ENCODE assay signal across 9 mouse cellular contexts in genomic region chr10:24959043-24959916, GRCm38 (mm10). TPM values are rescaled to one million over a fixed set of nuclear protein-coding genes. Genes with fewer than 3 reads are reported as not detected.
DNase-seq lines count a peak whose midpoint lies in the region; ATAC-seq and TF ChIP-seq lines count a peak whose summit lies in the region.
"Had no signal": no experiment of that assay in that cellular context is flagged by ENCODE, and none has a peak within 500 bp of the region (broad histone marks: within the 10 kb centered on the region; RNA-seq: fewer than 3 reads in every experiment).

No protein-coding gene starts in this region.

- no peak for ATAC-seq in intestine, embryonic 14.5 days (replicated peaks; ENCODE audit: low FRiP score, low TSS enrichment, low read depth)
- no peak for ATAC-seq in liver, postnatal 0 days

- intact Hi-C loops in left cerebral cortex, adult 2 months (cut with DNase I): no loop called here

- H3K9ac ChIP-seq in CH12.LX (ENCODE audit: insufficient read depth, low read depth): no peak overlapping the region; the same call in 1 of the 2 replicates
- no peak overlapping the region for H3K9ac ChIP-seq in intestine, embryonic 14.5 days (ENCODE audit: low read length)
- 0 out of 2 replicates have a peak overlapping the region, but pooled peaks have one; percentile 8 for H3K9ac ChIP-seq in liver, postnatal 0 days (replicated peaks)
- H3K9ac ChIP-seq: liver, embryonic 15.5 days had no signal

- TF ChIP-seq POLR2A in CH12.LX (IDR thresholded peaks at IDR 0.05; ENCODE audit: low read depth, low read length): no peak

- no peaks in the 10 kb centered on the region for H3K27me3 ChIP-seq in CH12.LX (replicated peaks)
- H3K27me3 ChIP-seq in intestine, embryonic 14.5 days (replicated peaks; ENCODE audit: control insufficient read depth, insufficient read depth, low read length): no peaks in the 10 kb centered on the region
- no peaks in the 10 kb centered on the region for H3K27me3 ChIP-seq in liver, postnatal 0 days (ENCODE audit: insufficient read depth, low read length)
- H3K27me3 ChIP-seq: liver, embryonic 15.5 days had no signal

- dilution Hi-C loops in CH12.LX (cut with MboI; ENCODE audit: extremely low pct_ligation_motif_present, extremely low pct_unique_long_range_greater_than_20kb, low sequenced_read_pairs): no loop called here

- H3K4me3 ChIP-seq in CH12.LX (replicated peaks in 1 of 3; ENCODE audit: low read depth in 2 of 3, low read length in 2 of 3, poor library complexity in 1 of 3): peak overlapping the region in 2 of 3 experiments; percentile 3 to 20
- H3K4me3 ChIP-seq in intestine, embryonic 14.5 days (ENCODE audit: low read depth, low read length): no peak overlapping the region
- no peak overlapping the region for H3K4me3 ChIP-seq in liver, postnatal 0 days (ENCODE audit: low read depth, low read length)
- H3K4me3 ChIP-seq in left cerebral cortex, adult 2 months: no peak overlapping the region
- H3K4me3 ChIP-seq: liver, embryonic 15.5 days had no signal

- H3K36me3 ChIP-seq in CH12.LX (replicated peaks in 1 of 2; ENCODE audit: control insufficient read depth in 1 of 2, insufficient read depth in 1 of 2, low read length in 1 of 2): no peaks in the 10 kb centered on the region
- H3K36me3 ChIP-seq in intestine, embryonic 14.5 days (ENCODE audit: control insufficient read depth, insufficient read depth, low read length): no peaks in the 10 kb centered on the region
- H3K36me3 ChIP-seq in liver, postnatal 0 days (replicated peaks; ENCODE audit: insufficient read depth, low read length): no peaks in the 10 kb centered on the region
- H3K36me3 ChIP-seq: liver, embryonic 15.5 days had no signal

- H3K79me2 ChIP-seq in CH12.LX (replicated peaks; ENCODE audit: control insufficient read depth, extremely low read depth, insufficient read depth, poor library complexity, severe bottlenecking): no peaks in the 10 kb centered on the region

- peaks cover 8 to 10% of the 10 kb centered on the region in 2 experiments for H3K4me1 ChIP-seq in CH12.LX (ENCODE audit: control insufficient read depth in 1 of 2, insufficient read depth in 2 of 2)
- H3K4me1 ChIP-seq in intestine, embryonic 14.5 days (replicated peaks; ENCODE audit: control insufficient read depth, insufficient read depth, low read length): 0 out of 2 replicates have a peak, but pooled peaks cover 6% of the 10 kb centered on the region
- H3K4me1 ChIP-seq in liver, postnatal 0 days (ENCODE audit: insufficient read depth): peaks cover 8% of the 10 kb centered on the region; the same call in 1 of the 2 replicates
- H3K4me1 ChIP-seq: liver, embryonic 15.5 days had no signal

- 33% methylated on average over 15 of the region's 15 CpGs for WGBS in intestine, embryonic 14.5 days
- whole genome bisulfite sequencing in liver, postnatal 0 days (ENCODE audit: insufficient replicate concordance): 46% methylated on average over 15 of the region's 15 CpGs

- H3K9me3 ChIP-seq in CH12.LX (replicated peaks; ENCODE audit: low read length): no peaks in the 10 kb centered on the region
- H3K9me3 ChIP-seq in intestine, embryonic 14.5 days (ENCODE audit: control insufficient read depth, low read length): no peaks in the 10 kb centered on the region
- H3K9me3 ChIP-seq in liver, postnatal 0 days (ENCODE audit: low read length): no peaks in the 10 kb centered on the region
- H3K9me3 ChIP-seq: liver, embryonic 15.5 days had no signal

- in situ Hi-C loops in CH12.LX (cut with MboI; ENCODE audit: low pct_ligation_motif_present, low pct_unique_long_range_greater_than_20kb, low sequenced_read_pairs): loop anchor here (5.0 kb wide), 1 partner anchor 258 kb away; no protein-coding TSS in a partner anchor

- DNase-seq in CH12.LX (ENCODE audit: extremely low read depth): no peak
- peak; percentile 74 for DNase-seq in adrenal gland, adult 2 months
- no peak for DNase-seq in intestine, embryonic 14.5 days (ENCODE audit: low spot score)
- no peak for DNase-seq in liver, postnatal 0 days
- no peak for DNase-seq in left cerebral cortex, adult 2 months (ENCODE audit: extremely low spot score in 1 of 2, low spot score in 2 of 2)
- DNase-seq in frontal cortex, postnatal 25 days (ENCODE audit: low spot score in 2 of 2): no peak
- DNase-seq in gastrocnemius, postnatal 4 days (ENCODE audit: low spot score in 2 of 2): no peak
- no peak for DNase-seq in cerebellum, adult 11-12 months

- no peak for TF ChIP-seq CTCF in CH12.LX (conservative IDR thresholded peaks at IDR 0.05 in 1 of 2, IDR thresholded peaks at IDR 0.05 in 1 of 2; ENCODE audit: low read depth in 2 of 2, low read length in 2 of 2)
- TF ChIP-seq CTCF in liver, postnatal 0 days (IDR thresholded peaks at IDR 0.05; ENCODE audit: low read depth): no peak
- no peak for TF ChIP-seq CTCF in left cerebral cortex, adult 2 months (IDR thresholded peaks at IDR 0.05)

- no peak for TF ChIP-seq RAD21 in CH12.LX (IDR thresholded peaks at IDR 0.05; ENCODE audit: low read depth, low read length)

- no peak overlapping the region; the same call in 1 of the 2 replicates for H3K27ac ChIP-seq in CH12.LX (ENCODE audit: insufficient read depth, low read depth)
- H3K27ac ChIP-seq in intestine, embryonic 14.5 days (ENCODE audit: low read depth): no peak overlapping the region
- 0 out of 2 replicates have a peak overlapping the region, but pooled peaks have one; percentile 16 for H3K27ac ChIP-seq in liver, postnatal 0 days (ENCODE audit: low read depth)
- H3K27ac ChIP-seq in left cerebral cortex, adult 2 months: no peak overlapping the region
- H3K27ac ChIP-seq: liver, embryonic 15.5 days had no signal

- H3K4me2 ChIP-seq in CH12.LX (ENCODE audit: insufficient read depth, low read depth, poor library complexity, severe bottlenecking): peak overlapping the region; percentile 96
- H3K4me2 ChIP-seq in intestine, embryonic 14.5 days (ENCODE audit: low read length): 0 out of 2 replicates have a peak overlapping the region, but pooled peaks have one; percentile 9
- H3K4me2 ChIP-seq in liver, postnatal 0 days (ENCODE audit: low read depth, low read length): peak overlapping the region; percentile 9; the same call in 1 of the 2 replicates
- H3K4me2 ChIP-seq: liver, embryonic 15.5 days had no signal

- no peak; the same call in 1 of the 2 replicates for TF ChIP-seq EP300 in CH12.LX (IDR thresholded peaks at IDR 0.05; ENCODE audit: low read length)
- no peak for TF ChIP-seq EP300 in liver, postnatal 0 days (IDR thresholded peaks at IDR 0.05; ENCODE audit: low read depth)

TF ChIP-seq in CH12.LX, 34 proteins besides CTCF, POLR2A, EP300 and RAD21:
- TF ChIP-seq ZNF384 (IDR thresholded peaks at IDR 0.05; ENCODE audit: low read depth, low read length): peak; percentile 90
- peak; percentile 97 for TF ChIP-seq NRF1 (IDR thresholded peaks at IDR 0.05; ENCODE audit: low read depth, low read length)
- TF ChIP-seq BHLHE40 (IDR thresholded peaks at IDR 0.05; ENCODE audit: low read depth, low read length): no peak
- no peak for TF ChIP-seq ZC3H11A (IDR thresholded peaks at IDR 0.05; ENCODE audit: low read depth, low read length)
- TF ChIP-seq HCFC1 (IDR thresholded peaks at IDR 0.05; ENCODE audit: low read depth, low read length): no peak
- TF ChIP-seq JUN (IDR thresholded peaks at IDR 0.05; ENCODE audit: insufficient read depth, low read depth, low read length): no peak
- TF ChIP-seq PAX5 (IDR thresholded peaks at IDR 0.05; ENCODE audit: low read length): no peak
- TF ChIP-seq MAFK (IDR thresholded peaks at IDR 0.05; ENCODE audit: insufficient replicate concordance, low read length): no peak
- TF ChIP-seq GABPA (IDR thresholded peaks at IDR 0.05; ENCODE audit: insufficient replicate concordance, low read depth, low read length): no peak
- TF ChIP-seq MAX (IDR thresholded peaks at IDR 0.05; ENCODE audit: low read length): no peak
- 0 out of 2 replicates have a peak, but pooled peaks have one; percentile 25 for TF ChIP-seq IRF4 (IDR thresholded peaks at IDR 0.05; ENCODE audit: low read depth, low read length)
- TF ChIP-seq SMC3 (IDR thresholded peaks at IDR 0.05; ENCODE audit: low read depth, low read length): no peak

RNA-seq across cellular contexts. Expression of gene Arg1, which starts 32.0 kb away (rescaled TPM):
- 0.29 and 0.55 TPM in 2 replicates for total RNA-seq in CH12.LX (2012; rRNA removed)
- total RNA-seq in CH12.LX (2014; rRNA removed): 0.20 and 0.26 TPM in 2 replicates
- polyA plus RNA-seq in CH12.LX (2012; ENCODE audit: insufficient read length, low read depth): 0.20 and 0.40 TPM in 2 replicates
- total RNA-seq in adrenal gland, adult 2 months (2021): 1 to 10 TPM in 1 of 2 experiments, not detected in 1; 3.9 TPM
- polyA plus RNA-seq in adrenal gland, adult 2 months (2012; rRNA removed): 0.10 TPM in 1 of 2 replicates, not detected in the other
- polyA plus RNA-seq in intestine, embryonic 14.5 days (2014; fragmentation: Nextera tagmentation; extraction: Ambion mirVana): 4.3 and 4.8 TPM in 2 replicates
- 604 and 722 TPM in 2 replicates for polyA plus RNA-seq in liver, postnatal 0 days (2015; fragmentation: Nextera tagmentation; extraction: Ambion mirVana)
- total RNA-seq in left cerebral cortex, adult 2 months (2021): not detected
- total RNA-seq in gastrocnemius, postnatal 4 days (2021): 1 to 10 TPM in 1 of 2 experiments, under 1 TPM in 1; 0.25 to 1.1 TPM

Comparison
In these comparisons a context has a peak if more than half of its experiments do, and no peak if none do; other contexts are left out.
1. H3K4me2 ChIP-seq: peak in every context shown above with its lines; median percentile 96 in CH12.LX; 9 in intestine, embryonic 14.5 days; 9 in liver, postnatal 0 days.
2. H3K4me3 ChIP-seq: peak in CH12.LX (2 of 3); none in intestine, embryonic 14.5 days (single experiment), liver, postnatal 0 days (single experiment) and left cerebral cortex, adult 2 months (single experiment).